Mouse (Mus musculus) B cell, adult (primary cell): ENCODE data around the gene Lhpp. TPM values are rescaled to one million over a fixed set of nuclear protein-coding genes. Genes with fewer than 3 reads are reported as not detected.

Source experiments
- total RNA-seq: library from RNA; stranded (reverse); gene quantifications from 4 replicates; pipeline ENCODE4 v1.2.4, GENCODE M21; 2023; ENCODE audit not compliant: inconsistent age

The Lhpp gene
- 2.8 to 6.0 TPM (median 3.7 TPM) in 4 replicates for total RNA-seq

GRCm38 (mm10) chr7:132610468-132611318, at the start of gene Lhpp:
TSS of gene Lhpp (plus strand) at chr7:132610638.

GRCm38 (mm10) chr7:132576116-132576650, 34.3 kb upstream of the Lhpp start, which contains the start of gene Oat:
TSS of gene Oat (minus strand) at chr7:132576398.

GRCm38 (mm10) chr7:132599071-132599975, 11.1 kb upstream of the Lhpp start, which contains the start of gene Nkx1-2:
TSS of gene Nkx1-2 (minus strand) at chr7:132599637.

Other genes starting within 250 kb of the Lhpp start
- gene Oat, start 34.2 kb upstream of the Lhpp start, total RNA-seq, result 84.5 to 100.0 TPM (median 91.8 TPM) in 4 replicates
- not detected in 4 replicates for gene Nkx1-2, start 11.0 kb upstream of the Lhpp start, total RNA-seq
- gene Fam53b, start 203.2 kb downstream of the Lhpp start, total RNA-seq, result 76.7 to 85.7 TPM (median 82.7 TPM) in 4 replicates
- 28.6 to 31.3 TPM (median 29.7 TPM) in 4 replicates for gene Eef1akmt2, start 242.0 kb downstream of the Lhpp start, total RNA-seq
- 43.1 to 48.7 TPM (median 46.2 TPM) in 4 replicates for gene Abraxas2, start 248.6 kb downstream of the Lhpp start, total RNA-seq